Mouse (Mus musculus) cerebellum, adult 8-10 months (tissue): ENCODE measurements around the gene Ccl24.
A peak's percentile ranks its signal among the peaks of the same experiment; 100 is the strongest.

Experiments used
- DNase-seq: peaks from one replicate; pipeline ENCODE4 v3.0.0; 2022

Gene Ccl24

DNA sequence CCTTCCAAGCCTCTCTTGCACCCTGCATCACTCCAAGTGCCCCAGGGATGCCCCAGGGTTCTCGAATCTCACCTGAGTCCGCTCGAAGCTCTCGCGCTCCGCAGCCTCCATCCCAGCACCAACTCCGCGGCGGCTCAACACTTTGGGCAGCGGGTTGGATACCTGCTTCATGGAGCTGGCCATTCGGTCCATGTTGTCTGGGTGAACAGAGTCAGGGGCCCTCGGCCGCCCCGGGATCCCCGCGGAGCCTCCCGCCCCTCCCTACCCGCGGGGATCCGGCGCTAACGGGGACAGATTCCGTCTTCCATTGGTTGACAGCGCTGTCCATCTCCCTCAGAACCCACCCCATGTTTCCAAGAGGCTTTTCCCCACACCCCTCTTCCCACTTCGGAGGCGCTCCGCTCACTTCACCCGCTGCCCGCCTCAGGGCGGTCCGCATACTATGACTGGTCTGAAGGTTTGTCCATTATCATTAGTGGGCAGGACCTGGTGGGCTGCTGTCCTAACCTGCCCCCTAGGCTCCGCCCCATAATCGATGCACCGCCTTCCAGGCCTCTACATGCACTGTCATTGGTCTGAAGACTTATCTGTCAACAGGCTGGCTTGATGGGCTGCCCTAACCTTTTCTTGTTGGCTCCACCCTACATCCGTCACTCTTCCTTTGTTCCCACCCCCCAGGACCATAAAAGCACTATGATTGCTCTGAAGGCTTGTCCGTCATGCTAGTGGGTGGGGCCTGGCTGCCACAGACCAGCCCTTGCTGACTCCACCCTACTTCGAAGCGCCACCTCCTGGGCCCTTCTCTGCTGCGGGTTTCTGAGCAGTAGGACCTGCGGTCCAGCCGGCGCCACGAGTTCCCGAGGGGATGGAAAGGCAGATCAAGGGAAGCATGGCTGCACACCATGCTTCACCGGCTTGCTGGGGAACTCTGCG is 27.7 kb downstream of the Ccl24 start, which contains the start of gene Hip1:
TSS of gene Hip1 (minus strand) at position 256 of the 933 bp plus-strand sequence.
- DNase-seq, result peak; percentile 100

DNA sequence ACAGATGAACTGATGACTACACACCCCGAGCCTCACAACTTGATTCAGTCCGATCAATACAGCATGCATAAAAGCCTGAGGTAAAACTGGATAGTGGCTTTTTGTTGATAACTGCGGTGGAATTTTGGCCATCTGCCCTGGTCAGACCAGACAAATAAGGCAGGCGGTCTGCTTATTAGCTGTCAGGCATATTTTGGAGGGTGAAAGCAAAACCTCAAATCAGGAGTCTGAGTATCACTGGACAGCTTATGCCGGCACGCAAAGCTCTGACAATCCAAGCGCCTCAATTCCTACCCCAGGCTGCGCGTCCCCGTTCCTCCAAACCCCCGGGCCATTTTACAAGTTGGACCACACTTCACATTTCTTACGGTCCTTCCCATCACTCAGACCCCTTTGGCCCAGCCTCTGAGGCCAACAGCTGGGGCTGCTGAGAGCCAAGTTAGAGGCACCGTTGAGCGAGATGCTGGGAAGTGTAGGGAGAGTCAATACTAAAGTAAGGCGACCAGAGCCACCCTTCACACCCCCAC is 28.8 kb downstream of the Ccl24 start:
- peak; percentile 37 for DNase-seq

GRCm38 (mm10) chr5:135537794-135538214 is 35.0 kb downstream of the Ccl24 start:
- DNase-seq, result no peak

DNA sequence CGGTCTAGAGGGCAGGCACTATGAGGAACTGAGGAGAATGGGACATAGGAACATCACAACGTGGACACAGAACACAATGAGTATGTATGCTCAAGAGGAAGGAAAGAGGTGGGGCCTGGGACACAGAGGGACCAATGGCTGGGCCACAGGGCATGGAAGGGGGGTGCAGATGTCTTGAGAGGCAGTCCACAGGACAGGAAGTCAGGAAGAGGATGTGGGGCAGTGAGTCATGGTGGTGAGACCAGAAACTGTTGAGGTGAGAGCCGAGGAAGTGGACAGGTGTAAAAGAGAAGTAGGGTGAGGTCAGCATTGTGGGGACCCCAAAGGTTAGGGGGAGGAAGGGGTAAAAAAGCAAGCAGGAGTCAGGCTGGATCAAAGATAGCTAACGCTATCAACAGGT is 35.5 kb downstream of the Ccl24 start:
- no peak for DNase-seq

DNA sequence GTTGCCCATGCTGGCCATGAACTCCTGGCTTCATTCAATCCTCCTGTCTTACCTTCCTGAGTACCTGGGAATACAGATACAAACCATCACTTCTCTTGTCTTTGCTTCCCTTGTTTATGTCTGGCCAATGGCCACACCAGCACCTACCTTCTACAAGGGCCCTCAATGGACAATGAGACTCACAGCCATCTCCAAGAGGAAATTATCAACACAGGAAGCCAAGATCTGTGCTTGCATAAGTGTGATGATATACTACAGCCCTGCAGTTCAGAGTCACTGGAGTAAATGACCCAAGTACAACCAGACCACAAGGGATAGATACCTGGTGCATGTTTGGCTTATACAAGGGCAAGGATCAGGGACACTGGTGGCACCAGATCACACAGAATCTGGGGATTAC is 37.0 kb downstream of the Ccl24 start:
- DNase-seq, result no peak

DNA sequence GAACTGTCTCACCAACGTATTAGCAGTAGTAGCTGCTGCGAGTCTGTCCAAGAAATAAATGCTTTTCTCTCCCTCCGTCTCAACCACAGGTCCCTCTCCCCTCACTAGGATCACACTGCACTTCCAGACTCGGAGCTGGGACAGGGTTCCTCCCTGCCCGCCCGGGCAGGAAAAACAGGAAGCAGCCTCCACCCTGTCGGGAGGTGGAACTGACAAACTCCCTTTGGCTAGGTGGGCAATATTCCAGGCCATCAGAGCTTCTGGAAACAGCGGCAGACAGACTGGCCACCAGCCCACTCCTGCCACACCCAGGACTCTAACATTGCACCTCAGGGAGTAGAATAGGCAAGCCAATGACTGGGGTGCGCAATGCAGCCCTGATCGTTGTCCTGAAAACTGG is 39.4 kb downstream of the Ccl24 start:
- DNase-seq, result no peak

GRCm38 (mm10) chr5:135531306-135531845 is 41.5 kb downstream of the Ccl24 start:
- peak; percentile 47 for DNase-seq

DNA sequence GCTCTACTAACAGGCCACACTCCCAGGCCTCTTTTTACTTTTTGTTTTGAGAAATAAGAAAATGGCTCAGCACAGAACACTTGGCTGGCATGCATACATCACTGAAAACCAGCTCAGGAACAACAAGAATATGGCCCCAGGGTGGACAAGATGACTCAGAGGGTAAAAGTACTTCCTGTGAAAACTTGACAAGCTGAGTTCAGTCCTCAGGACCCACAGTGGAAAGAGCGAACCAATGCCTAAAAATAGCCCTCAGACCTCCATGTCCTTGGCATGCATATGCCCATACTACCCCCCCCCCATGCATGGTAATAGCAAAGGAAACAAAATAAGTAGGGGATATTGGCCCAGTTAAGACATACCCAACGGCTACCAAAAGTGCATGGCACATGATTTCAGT is 42.9 kb downstream of the Ccl24 start:
- DNase-seq, result no peak

- DNase-seq, result no peak
Measured at GRCm38 (mm10) chr5:135529310-135529709, 43.5 kb downstream of the Ccl24 start.

GRCm38 (mm10) chr5:135527986-135528385 is 44.9 kb downstream of the Ccl24 start:
- DNase-seq, result no peak

GRCm38 (mm10) chr5:135524660-135525560 is 47.9 kb downstream of the Ccl24 start:
- no peak for DNase-seq

DNA sequence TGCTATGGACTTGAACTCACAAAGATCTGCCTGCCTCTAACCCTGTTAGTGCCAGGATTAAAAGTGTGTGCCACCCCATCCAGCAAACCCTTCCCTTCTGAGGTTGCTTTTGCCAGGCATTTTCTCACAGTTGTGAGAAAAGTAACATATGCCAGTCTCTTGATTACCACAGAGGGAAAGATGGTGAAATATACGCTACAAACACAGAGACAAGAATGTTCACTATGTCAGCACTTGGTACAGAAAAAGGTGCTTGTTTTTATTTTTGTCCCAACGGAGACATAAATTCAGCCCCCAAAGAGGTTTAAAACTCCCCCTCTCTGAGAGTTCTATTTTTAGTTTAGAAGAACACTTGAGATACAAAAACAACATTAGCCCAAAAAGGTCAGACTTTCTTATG is 48.8 kb downstream of the Ccl24 start:
- no peak for DNase-seq

DNA sequence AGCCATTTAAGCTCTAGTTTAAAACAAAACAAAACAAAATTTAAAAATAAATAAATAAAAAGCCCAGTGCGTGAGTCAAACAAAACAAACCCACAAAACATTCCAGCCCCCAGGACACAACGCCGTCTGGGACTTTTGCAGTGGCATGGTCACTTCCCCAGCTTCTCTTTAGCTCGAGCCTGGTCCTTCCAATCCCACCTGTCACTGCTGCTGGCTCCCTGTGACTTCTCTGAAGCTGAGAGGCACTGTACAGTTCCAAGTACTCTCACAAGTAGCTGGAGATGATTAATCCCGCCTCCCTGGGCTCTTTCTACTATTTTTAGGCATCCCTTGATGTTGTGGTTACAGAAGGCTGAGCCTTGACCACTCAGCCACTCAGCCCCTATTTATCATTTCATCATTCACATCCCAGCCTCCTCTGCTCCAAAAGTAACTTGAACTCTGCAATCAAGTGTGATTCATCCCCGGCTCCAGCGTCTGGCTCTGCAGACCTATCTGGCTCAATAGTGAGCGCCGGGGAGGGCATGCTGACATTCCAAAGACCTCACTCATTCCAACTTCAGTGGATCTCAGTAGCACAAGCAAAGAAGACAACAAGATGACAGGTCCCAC is 50.6 kb downstream of the Ccl24 start:
- DNase-seq, result no peak
